Mouse (Mus musculus): Measurements from ENCODE around the gene Spast.

GRCm38 (mm10) chr17:74397173-74397572 is 58.4 kb downstream of the Spast start:
- TF ChIP-seq TCF3 (IDR thresholded peaks at IDR 0.05; ENCODE audit: insufficient read length, low read depth) (no peak), CEBPB (IDR thresholded peaks at IDR 0.05; ENCODE audit: insufficient read depth, poor library complexity, severe bottlenecking) (no peak), MAX (IDR thresholded peaks at IDR 0.05; ENCODE audit: low read depth) (no peak), POLR2A (IDR thresholded peaks at IDR 0.05; ENCODE audit: insufficient read length, low read depth) (no peak)
